Mouse (Mus musculus): ENCODE results near the gene Mical3. TPM values are rescaled to one million over a fixed set of nuclear protein-coding genes. Genes with fewer than 3 reads are reported as not detected.
A peak's percentile ranks its signal among the peaks of the same experiment; 100 is the strongest.

Mical3 gene
- polyA plus RNA-seq, 1 experiment from 2014 or later, result 11.5 TPM

DNA sequence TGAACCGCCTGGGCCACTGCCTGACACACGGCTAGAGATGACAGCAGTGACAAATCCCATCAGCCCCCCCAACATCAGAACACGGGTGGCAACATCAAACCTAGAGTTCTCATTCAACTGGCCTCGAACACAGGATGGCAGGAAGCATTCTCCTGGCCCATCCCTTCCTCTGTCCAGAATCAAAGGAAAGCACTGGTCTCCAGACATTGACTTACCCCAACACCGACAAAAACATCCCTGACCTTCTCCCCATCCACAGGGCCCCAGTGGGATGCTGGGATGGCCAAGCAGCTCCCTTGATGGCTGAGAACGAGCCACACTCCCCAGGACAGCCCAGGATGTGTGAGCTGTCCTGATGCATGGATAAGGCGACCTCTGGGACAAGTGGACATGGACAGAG lies 57.5 kb downstream of the Mical3 start:
- H3K4me2 ChIP-seq (ENCODE audit: low read depth, low read length), result no peak overlapping the region
- H3K9me3 ChIP-seq (replicated peaks; ENCODE audit: control insufficient read depth, low read length), result no peaks in the 10 kb centered on the region
- H3K9ac ChIP-seq (ENCODE audit: low read length), result no peak overlapping the region
- no peak overlapping the region for H3K4me3 ChIP-seq (replicated peaks; ENCODE audit: low read length)
- peaks cover 8% of the 10 kb centered on the region for H3K4me1 ChIP-seq (ENCODE audit: control insufficient read depth, insufficient read depth, low read length)
- no peak overlapping the region for H3K27ac ChIP-seq (ENCODE audit: low read length)
- ATAC-seq (ENCODE audit: insufficient read depth, low FRiP score), result no peak
- WGBS, result 80% methylated on average over 7 of the region's 7 CpGs
- H3K36me3 ChIP-seq (ENCODE audit: control insufficient read depth, insufficient read depth, low read length), result no peaks in the 10 kb centered on the region
- H3K27me3 ChIP-seq (ENCODE audit: control insufficient read depth, insufficient read depth, low read length), result no peaks in the 10 kb centered on the region

DNA sequence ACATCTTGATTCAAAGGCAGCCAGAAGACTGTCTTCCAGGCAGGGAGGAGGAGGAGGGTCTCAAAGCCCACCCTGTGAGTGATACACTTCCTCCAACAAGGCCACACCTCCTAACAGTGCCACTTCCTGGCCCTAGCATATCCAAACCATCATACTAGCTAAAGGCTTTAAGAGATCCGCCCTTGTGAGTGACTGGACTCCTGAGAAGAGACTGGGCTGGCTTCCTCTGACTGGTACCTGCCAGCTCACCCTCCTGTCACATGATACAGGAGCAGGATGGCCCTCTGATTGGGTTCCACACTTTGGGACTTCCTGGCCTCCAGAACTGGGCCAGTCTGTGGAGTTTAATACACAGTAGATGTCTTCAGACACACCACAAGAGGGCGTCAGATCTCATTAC lies 58.2 kb downstream of the Mical3 start:
- Histone ChIP-seq H3K9ac (ENCODE audit: low read length) (no peak overlapping the region), H3K4me1 (ENCODE audit: control insufficient read depth, insufficient read depth, low read length) (peaks cover 14% of the 10 kb centered on the region), H3K4me2 (ENCODE audit: low read depth, low read length) (no peak overlapping the region), H3K36me3 (ENCODE audit: control insufficient read depth, insufficient read depth, low read length) (no peaks in the 10 kb centered on the region), H3K27me3 (ENCODE audit: control insufficient read depth, insufficient read depth, low read length) (no peaks in the 10 kb centered on the region), H3K9me3 (replicated peaks; ENCODE audit: control insufficient read depth, low read length) (no peaks in the 10 kb centered on the region), H3K27ac (ENCODE audit: low read length) (no peak overlapping the region), H3K4me3 (replicated peaks; ENCODE audit: low read length) (no peak overlapping the region)
- ATAC-seq (ENCODE audit: insufficient read depth, low FRiP score), result no peak; the same call in 1 of the 2 replicates
- 71% methylated on average over 2 of the region's 2 CpGs for WGBS

DNA sequence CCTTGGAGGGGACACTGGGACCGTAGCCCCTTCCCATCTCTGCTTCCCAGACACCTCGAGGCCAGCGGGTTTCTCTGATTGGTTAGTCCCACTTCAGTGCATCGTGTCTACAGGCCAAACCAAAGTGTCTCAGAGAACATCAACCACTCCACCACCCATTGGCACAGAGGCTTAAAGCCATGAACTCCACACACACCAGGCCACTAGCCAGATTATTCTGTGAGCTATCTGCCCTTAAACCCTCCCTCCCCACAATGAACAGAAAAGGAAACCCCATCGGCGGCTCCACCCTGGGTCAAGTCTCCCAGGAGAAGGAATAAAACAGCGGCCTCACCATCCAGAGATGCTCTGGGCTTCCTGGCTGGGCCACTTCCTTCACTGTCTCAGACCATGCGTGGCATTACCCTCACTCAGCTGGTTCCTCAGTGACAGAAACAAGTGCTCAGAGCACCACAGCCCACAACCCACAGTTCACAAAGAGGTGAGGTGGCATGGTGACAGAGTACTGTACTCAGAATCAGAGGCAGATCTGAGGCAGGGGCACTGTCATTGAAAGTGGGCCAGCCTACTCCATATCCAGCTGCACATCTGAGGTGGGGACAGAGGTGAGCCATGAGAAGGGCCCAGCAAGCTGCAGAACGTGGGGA lies 60.1 kb downstream of the Mical3 start:
- Histone ChIP-seq H3K9me3 (replicated peaks; ENCODE audit: control insufficient read depth, low read length) (no peaks in the 10 kb centered on the region), H3K27me3 (ENCODE audit: control insufficient read depth, insufficient read depth, low read length) (no peaks in the 10 kb centered on the region), H3K36me3 (ENCODE audit: control insufficient read depth, insufficient read depth, low read length) (no peaks in the 10 kb centered on the region), H3K4me3 (replicated peaks; ENCODE audit: low read length) (no peak overlapping the region), H3K4me2 (ENCODE audit: low read depth, low read length) (no peak overlapping the region), H3K9ac (ENCODE audit: low read length) (no peak overlapping the region), H3K27ac (ENCODE audit: low read length) (no peak overlapping the region), H3K4me1 (ENCODE audit: control insufficient read depth, insufficient read depth, low read length) (peaks cover 27% of the 10 kb centered on the region)
- 83% methylated on average over 9 of the region's 9 CpGs for WGBS
- ATAC-seq (ENCODE audit: insufficient read depth, low FRiP score), result no peak

DNA sequence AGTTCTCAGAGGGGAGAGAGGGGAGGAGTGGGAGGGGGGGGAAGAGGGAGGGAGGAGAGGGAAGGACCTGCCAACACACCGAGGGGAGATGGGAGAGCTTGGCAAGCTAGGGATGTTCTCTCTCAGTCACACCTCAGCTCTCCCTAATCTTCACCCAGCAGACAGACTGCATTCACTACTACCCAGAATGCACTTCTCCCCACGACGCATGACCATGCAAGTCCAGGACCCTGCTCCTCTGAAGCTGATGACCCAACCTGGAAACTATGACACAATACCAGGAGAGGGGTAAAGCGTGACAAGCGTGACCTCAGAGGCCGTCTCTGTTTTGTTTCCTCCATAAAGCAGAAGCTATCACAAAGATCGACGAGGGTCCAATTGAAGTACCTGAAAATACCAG lies 61.6 kb downstream of the Mical3 start:
- Histone ChIP-seq H3K36me3 (ENCODE audit: control insufficient read depth, insufficient read depth, low read length) (no peaks in the 10 kb centered on the region), H3K9ac (ENCODE audit: low read length) (no peak overlapping the region), H3K4me1 (ENCODE audit: control insufficient read depth, insufficient read depth, low read length) (peaks cover 28% of the 10 kb centered on the region), H3K4me3 (replicated peaks; ENCODE audit: low read length) (no peak overlapping the region), H3K27ac (ENCODE audit: low read length) (no peak overlapping the region), H3K27me3 (ENCODE audit: control insufficient read depth, insufficient read depth, low read length) (no peaks in the 10 kb centered on the region), H3K4me2 (ENCODE audit: low read depth, low read length) (no peak overlapping the region), H3K9me3 (replicated peaks; ENCODE audit: control insufficient read depth, low read length) (no peaks in the 10 kb centered on the region)
- WGBS, result 73% methylated on average over 8 of the region's 8 CpGs
- no peak for ATAC-seq (ENCODE audit: insufficient read depth, low FRiP score)

DNA sequence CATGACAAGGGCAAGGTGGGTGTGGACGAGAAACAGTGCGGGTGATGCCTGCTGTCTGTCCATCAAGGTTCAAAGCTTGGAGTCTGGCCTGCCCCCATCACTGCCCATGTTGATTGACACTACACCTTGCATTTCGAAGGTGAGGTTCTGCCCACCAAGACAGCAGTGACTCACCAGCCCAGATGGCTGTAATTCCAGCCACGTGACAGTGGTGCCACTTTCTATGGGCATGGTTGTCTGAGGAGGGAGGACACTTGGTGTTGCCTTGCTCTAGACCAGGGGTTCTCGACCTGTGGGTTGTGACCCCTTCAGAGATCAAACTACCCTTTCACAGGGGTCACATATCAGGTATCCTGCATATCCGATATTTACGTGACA lies 62.7 kb downstream of the Mical3 start:
- Histone ChIP-seq H3K9ac (ENCODE audit: low read length) (no peak overlapping the region), H3K36me3 (ENCODE audit: control insufficient read depth, insufficient read depth, low read length) (no peaks in the 10 kb centered on the region), H3K27ac (ENCODE audit: low read length) (peak overlapping the region; percentile 29), H3K4me1 (ENCODE audit: control insufficient read depth, insufficient read depth, low read length) (peaks cover 37% of the 10 kb centered on the region), H3K4me3 (replicated peaks; ENCODE audit: low read length) (no peak overlapping the region), H3K9me3 (replicated peaks; ENCODE audit: control insufficient read depth, low read length) (no peaks in the 10 kb centered on the region), H3K4me2 (ENCODE audit: low read depth, low read length) (no peak overlapping the region), H3K27me3 (ENCODE audit: control insufficient read depth, insufficient read depth, low read length) (no peaks in the 10 kb centered on the region)
- WGBS, result 76% methylated on average over 7 of the region's 7 CpGs
- no peak for ATAC-seq (ENCODE audit: insufficient read depth, low FRiP score)

DNA sequence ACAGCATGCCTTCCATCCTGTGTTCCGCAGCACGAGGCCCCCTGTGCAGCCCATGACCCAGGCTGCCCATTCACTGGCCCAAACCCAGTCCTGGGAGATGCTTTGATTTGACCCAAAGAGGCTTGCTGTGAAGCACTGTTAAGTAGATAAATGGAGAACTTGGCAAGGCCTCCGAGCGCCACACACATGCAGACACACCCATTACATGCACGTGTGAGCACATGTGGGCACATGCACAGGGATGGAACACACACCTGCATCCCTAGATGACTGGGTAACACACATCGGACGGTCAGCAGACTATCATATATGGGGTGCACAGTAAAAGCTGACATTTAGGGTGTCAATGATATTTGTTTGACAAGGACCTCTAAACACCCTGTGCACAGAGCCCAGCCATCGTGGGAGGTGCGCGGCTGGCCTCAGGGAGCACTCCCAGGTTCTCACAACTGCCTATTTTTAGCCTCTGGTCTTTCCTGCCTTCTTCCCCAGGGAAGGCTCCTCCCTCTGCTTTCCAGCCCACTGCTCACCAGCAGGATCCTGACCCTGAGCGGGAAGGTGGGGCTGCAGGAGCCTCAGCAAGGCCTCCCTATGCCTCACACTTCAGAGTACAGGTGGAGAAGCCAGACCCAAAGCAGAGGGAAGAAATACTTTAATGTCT lies 63.2 kb downstream of the Mical3 start:
- H3K9me3 ChIP-seq (replicated peaks; ENCODE audit: control insufficient read depth, low read length), result no peaks in the 10 kb centered on the region
- peaks cover 37% of the 10 kb centered on the region for H3K4me1 ChIP-seq (ENCODE audit: control insufficient read depth, insufficient read depth, low read length)
- peak overlapping the region; percentile 39 for H3K27ac ChIP-seq (ENCODE audit: low read length)
- no peaks in the 10 kb centered on the region for H3K36me3 ChIP-seq (ENCODE audit: control insufficient read depth, insufficient read depth, low read length)
- 58% methylated on average over 11 of the region's 11 CpGs for WGBS
- no peak overlapping the region for H3K4me3 ChIP-seq (replicated peaks; ENCODE audit: low read length)
- no peaks in the 10 kb centered on the region for H3K27me3 ChIP-seq (ENCODE audit: control insufficient read depth, insufficient read depth, low read length)
- no peak overlapping the region for H3K4me2 ChIP-seq (ENCODE audit: low read depth, low read length)
- no peak for ATAC-seq (ENCODE audit: insufficient read depth, low FRiP score)
- H3K9ac ChIP-seq (ENCODE audit: low read length), result no peak overlapping the region

DNA sequence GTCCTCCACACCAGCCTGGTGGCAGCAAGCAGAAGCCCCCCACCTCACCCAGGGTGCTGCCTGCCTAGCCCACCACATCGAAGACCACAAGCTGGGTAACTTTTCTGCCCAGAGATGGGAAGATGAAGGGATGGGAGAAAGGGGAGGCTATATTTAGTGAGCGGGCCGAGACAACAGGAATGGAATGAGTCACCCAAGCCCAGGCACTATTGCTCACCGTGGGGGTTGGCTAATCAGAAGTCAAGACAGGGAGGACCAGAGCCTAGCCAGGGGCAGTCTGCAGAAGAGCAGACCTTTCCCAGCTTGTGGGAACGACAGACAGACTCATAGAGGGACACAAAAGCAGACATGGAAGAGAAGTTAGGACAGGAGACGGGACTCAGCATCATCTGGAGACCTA lies 64.0 kb downstream of the Mical3 start:
- WGBS, result 49% methylated on average over 6 of the region's 6 CpGs
- H3K27ac ChIP-seq (ENCODE audit: low read length), result peak overlapping the region; percentile 39; the same call in 1 of the 2 replicates
- no peak overlapping the region for H3K9ac ChIP-seq (ENCODE audit: low read length)
- no peaks in the 10 kb centered on the region for H3K27me3 ChIP-seq (ENCODE audit: control insufficient read depth, insufficient read depth, low read length)
- no peak overlapping the region for H3K4me3 ChIP-seq (replicated peaks; ENCODE audit: low read length)
- H3K4me2 ChIP-seq (ENCODE audit: low read depth, low read length), result no peak overlapping the region
- H3K36me3 ChIP-seq (ENCODE audit: control insufficient read depth, insufficient read depth, low read length), result no peaks in the 10 kb centered on the region
- H3K9me3 ChIP-seq (replicated peaks; ENCODE audit: control insufficient read depth, low read length), result no peaks in the 10 kb centered on the region
- ATAC-seq (ENCODE audit: insufficient read depth, low FRiP score), result no peak
- H3K4me1 ChIP-seq (ENCODE audit: control insufficient read depth, insufficient read depth, low read length), result peaks cover 37% of the 10 kb centered on the region

DNA sequence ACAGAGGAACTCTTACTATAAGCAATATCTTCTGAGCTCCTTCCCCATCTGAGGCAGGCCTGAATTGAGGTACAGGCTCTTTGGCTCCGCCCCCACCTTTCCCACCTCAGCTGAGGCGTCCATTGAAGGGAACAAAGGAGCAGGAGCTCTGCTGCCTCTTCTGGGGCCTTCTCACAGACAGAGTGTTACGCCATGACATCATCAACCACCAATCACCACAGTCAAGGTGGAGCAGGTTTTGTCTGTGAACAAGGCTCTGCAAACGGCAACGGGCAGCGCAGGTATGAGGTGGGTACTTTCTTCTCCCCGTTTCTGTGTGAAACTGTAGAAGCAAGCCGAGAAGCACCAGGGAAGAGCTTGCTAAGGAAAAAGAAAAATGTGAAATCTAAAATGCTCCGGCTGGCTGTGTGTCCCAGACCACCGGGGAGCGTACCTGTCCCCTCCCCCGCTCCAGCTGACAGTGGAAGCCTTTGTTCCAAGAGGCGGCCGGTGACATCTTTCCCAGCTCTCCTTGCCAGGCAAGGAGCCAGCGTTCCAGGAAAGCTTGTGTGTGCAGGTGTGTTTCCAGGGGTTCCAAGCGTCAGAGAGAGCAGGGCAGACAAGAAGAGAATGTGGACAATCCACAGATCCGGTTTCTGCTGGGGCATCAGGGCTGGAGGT lies 66.3 kb downstream of the Mical3 start:
- Histone ChIP-seq H3K9me3 (replicated peaks; ENCODE audit: control insufficient read depth, low read length) (no peaks in the 10 kb centered on the region), H3K9ac (ENCODE audit: low read length) (peak overlapping the region; percentile 49), H3K4me1 (ENCODE audit: control insufficient read depth, insufficient read depth, low read length) (peaks cover 37% of the 10 kb centered on the region), H3K27me3 (ENCODE audit: control insufficient read depth, insufficient read depth, low read length) (no peaks in the 10 kb centered on the region), H3K4me2 (ENCODE audit: low read depth, low read length) (peak overlapping the region; percentile 38), H3K27ac (ENCODE audit: low read length) (peak overlapping the region; percentile 78), H3K36me3 (ENCODE audit: control insufficient read depth, insufficient read depth, low read length) (no peaks in the 10 kb centered on the region), H3K4me3 (replicated peaks; ENCODE audit: low read length) (peak overlapping the region; percentile 18)
- peak; percentile 81 for ATAC-seq (ENCODE audit: insufficient read depth, low FRiP score)
- WGBS, result 39% methylated on average over 17 of the region's 17 CpGs

DNA sequence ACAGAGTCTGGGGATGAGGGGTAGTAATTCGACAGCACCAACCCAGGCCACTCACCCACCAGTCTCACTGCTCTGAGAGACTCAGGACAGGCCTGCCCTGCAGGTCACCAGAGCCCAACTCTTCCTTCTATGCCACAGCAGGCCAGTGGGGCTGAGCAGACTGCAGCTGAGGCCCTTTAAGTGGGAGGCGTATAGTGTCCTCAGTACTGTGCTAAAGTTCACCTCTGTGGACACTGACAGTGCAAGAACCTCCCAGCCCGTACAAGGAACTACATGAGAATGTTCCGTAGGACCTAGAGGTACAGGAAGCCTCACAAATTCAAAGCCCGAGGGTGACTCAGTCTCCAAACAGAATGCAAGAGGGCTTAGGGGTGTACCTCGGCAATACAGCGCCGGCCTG lies 67.0 kb downstream of the Mical3 start:
- Histone ChIP-seq H3K36me3 (ENCODE audit: control insufficient read depth, insufficient read depth, low read length) (no peaks in the 10 kb centered on the region), H3K4me1 (ENCODE audit: control insufficient read depth, insufficient read depth, low read length) (peaks cover 37% of the 10 kb centered on the region), H3K27me3 (ENCODE audit: control insufficient read depth, insufficient read depth, low read length) (no peaks in the 10 kb centered on the region), H3K4me3 (replicated peaks; ENCODE audit: low read length) (no peak overlapping the region), H3K9me3 (replicated peaks; ENCODE audit: control insufficient read depth, low read length) (no peaks in the 10 kb centered on the region), H3K4me2 (ENCODE audit: low read depth, low read length) (peak overlapping the region; percentile 38; the same call in 1 of the 2 replicates), H3K9ac (ENCODE audit: low read length) (peak overlapping the region; percentile 49; the same call in 1 of the 2 replicates), H3K27ac (ENCODE audit: low read length) (peak overlapping the region; percentile 78)
- peak; percentile 39; the same call in 1 of the 2 replicates for ATAC-seq (ENCODE audit: insufficient read depth, low FRiP score)
- WGBS, result 62% methylated on average over 8 of the region's 8 CpGs
